Mouse (Mus musculus): ENCODE measurements around the gene Nipal1. TPM values are rescaled to one million over a fixed set of nuclear protein-coding genes. Genes with fewer than 3 reads are reported as not detected.

Nipal1 gene
- polyA plus RNA-seq, 2 experiments, result 2.4 to 16.5 TPM

DNA sequence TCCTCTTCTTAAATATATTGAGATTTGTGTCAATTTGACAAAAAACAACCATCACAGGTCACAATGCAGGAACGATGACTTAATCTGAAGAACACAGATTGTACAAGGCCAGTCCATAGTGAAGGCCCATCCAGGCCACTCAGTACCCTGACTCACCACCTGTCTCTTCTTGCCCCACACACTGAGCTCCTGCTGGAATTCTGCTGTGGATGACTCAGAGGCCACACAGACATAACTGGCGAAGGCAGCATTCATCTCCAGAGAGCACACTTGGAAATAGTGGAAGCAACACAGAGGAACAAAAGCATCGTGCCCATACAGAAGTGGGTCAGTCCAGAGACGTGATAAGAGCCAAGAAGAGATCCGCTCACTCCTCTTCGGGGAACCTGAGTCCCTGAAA lies 17.6 kb upstream of the Nipal1 start:
- no peak for ATAC-seq (ENCODE audit: low FRiP score, low read depth)
- WGBS, result 87% methylated on average over 6 of the region's 6 CpGs
- H3K36me3 ChIP-seq (ENCODE audit: control insufficient read depth, insufficient read depth, low read length), result no peaks in the 10 kb centered on the region
- DNase-seq (ENCODE audit: low spot score), result no peak
- no peak overlapping the region for H3K4me3 ChIP-seq (replicated peaks; ENCODE audit: low read length)
- H3K4me1 ChIP-seq (ENCODE audit: control insufficient read depth, insufficient read depth, low read length), result no peaks in the 10 kb centered on the region
- no peak overlapping the region for H3K4me2 ChIP-seq (replicated peaks; ENCODE audit: low read depth, low read length, severe bottlenecking)
- H3K27ac ChIP-seq (replicated peaks; ENCODE audit: low read depth, low read length), result no peak overlapping the region
- H3K9me3 ChIP-seq (ENCODE audit: control insufficient read depth, low read length), result no peaks in the 10 kb centered on the region
- no peak overlapping the region for H3K9ac ChIP-seq (ENCODE audit: low read depth, low read length, severe bottlenecking)
- no peaks in the 10 kb centered on the region for H3K27me3 ChIP-seq (ENCODE audit: control insufficient read depth, insufficient read depth, low read length)
- no peak for TF ChIP-seq POLR2A (IDR thresholded peaks at IDR 0.05; ENCODE audit: borderline replicate concordance, extremely low read depth, insufficient read depth, insufficient read length)

DNA sequence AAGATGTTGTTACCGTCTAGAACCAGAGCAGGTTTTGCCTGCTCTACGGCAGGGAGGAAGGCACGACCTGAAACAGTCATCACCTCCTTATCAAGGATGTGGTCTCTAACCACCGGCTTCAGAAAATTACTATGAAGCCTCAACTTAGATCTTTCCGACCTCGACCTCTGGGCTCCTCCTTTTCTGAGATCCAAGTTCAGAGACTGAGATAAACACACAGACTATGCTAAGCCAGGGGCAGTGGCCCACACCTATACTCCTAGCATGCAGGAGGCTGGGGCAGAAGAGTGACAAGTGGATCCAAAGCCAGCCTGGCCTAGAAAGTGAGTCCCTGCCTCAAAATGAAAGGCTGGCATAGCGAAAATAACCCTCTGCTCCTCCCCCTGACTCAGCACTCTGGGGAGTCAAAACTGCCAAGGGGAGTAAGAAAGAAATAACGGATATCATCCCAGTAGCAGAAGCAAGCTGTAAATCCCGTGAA lies 12.8 kb upstream of the Nipal1 start:
- Histone ChIP-seq H3K27ac (replicated peaks; ENCODE audit: low read depth, low read length) (no peak overlapping the region), H3K4me1 (ENCODE audit: control insufficient read depth, insufficient read depth, low read length) (no peaks in the 10 kb centered on the region), H3K36me3 (ENCODE audit: control insufficient read depth, insufficient read depth, low read length) (no peaks in the 10 kb centered on the region), H3K9ac (ENCODE audit: low read depth, low read length, severe bottlenecking) (no peak overlapping the region), H3K4me2 (replicated peaks; ENCODE audit: low read depth, low read length, severe bottlenecking) (no peak overlapping the region), H3K9me3 (ENCODE audit: control insufficient read depth, low read length) (no peaks in the 10 kb centered on the region), H3K27me3 (ENCODE audit: control insufficient read depth, insufficient read depth, low read length) (no peaks in the 10 kb centered on the region), H3K4me3 (replicated peaks; ENCODE audit: low read length) (no peak overlapping the region)
- WGBS, result 84% methylated on average over 9 of the region's 9 CpGs
- no peak for ATAC-seq (ENCODE audit: low FRiP score, low read depth)
- DNase-seq (ENCODE audit: low spot score), result no peak
- TF ChIP-seq POLR2A (IDR thresholded peaks at IDR 0.05; ENCODE audit: borderline replicate concordance, extremely low read depth, insufficient read depth, insufficient read length), result no peak

DNA sequence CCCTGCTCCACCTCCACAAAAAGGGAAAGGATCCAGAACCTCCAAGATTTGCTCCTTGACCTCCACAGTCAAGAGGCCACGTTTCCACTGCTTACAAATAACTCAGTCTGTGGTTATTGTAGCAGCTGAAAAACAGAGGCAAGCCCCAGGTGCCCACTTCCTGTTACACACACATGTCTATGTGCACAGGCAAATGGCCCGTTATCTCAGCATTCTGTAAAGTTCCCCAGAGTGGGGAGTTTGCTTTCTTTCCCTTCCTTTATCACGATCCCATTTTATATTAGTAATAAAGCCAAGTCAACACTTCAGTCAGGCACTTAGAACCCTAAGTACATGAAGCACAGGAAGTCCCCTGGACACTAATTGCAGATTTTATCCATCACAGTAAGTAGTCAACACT lies 11.5 kb upstream of the Nipal1 start:
- no peak for TF ChIP-seq POLR2A (IDR thresholded peaks at IDR 0.05; ENCODE audit: borderline replicate concordance, extremely low read depth, insufficient read depth, insufficient read length)
- no peak overlapping the region for H3K9ac ChIP-seq (ENCODE audit: low read depth, low read length, severe bottlenecking)
- H3K9me3 ChIP-seq (ENCODE audit: control insufficient read depth, low read length), result no peaks in the 10 kb centered on the region
- H3K36me3 ChIP-seq (ENCODE audit: control insufficient read depth, insufficient read depth, low read length), result no peaks in the 10 kb centered on the region
- ATAC-seq (ENCODE audit: low FRiP score, low read depth) (no peak), DNase-seq (ENCODE audit: low spot score) (no peak)
- 38% methylated on average over 3 of the region's 3 CpGs for WGBS
- no peak overlapping the region for H3K4me2 ChIP-seq (replicated peaks; ENCODE audit: low read depth, low read length, severe bottlenecking)
- no peak overlapping the region for H3K4me3 ChIP-seq (replicated peaks; ENCODE audit: low read length)
- no peaks in the 10 kb centered on the region for H3K4me1 ChIP-seq (ENCODE audit: control insufficient read depth, insufficient read depth, low read length)
- no peak overlapping the region for H3K27ac ChIP-seq (replicated peaks; ENCODE audit: low read depth, low read length)
- no peaks in the 10 kb centered on the region for H3K27me3 ChIP-seq (ENCODE audit: control insufficient read depth, insufficient read depth, low read length)

DNA sequence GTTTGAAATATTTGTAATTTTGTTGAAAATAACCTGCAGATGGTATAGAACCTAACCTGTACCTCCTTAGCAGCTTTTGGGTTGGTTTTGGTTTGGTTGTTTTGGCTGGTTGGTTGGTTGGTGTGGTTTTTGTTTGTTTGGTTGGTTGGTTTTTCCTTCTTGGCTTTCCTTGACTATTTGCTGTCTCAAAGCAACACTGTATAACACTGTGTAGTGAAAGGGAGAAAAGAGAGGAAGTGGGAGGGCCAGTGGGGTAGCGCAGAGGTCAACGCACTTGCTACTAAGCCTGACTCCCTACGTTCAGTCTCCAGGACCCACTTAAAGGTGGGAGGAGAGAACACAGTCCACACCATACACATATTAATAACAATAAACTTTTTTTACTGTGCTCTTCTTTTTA lies 11.0 kb upstream of the Nipal1 start:
- WGBS, result 86% methylated on average over 3 of the region's 3 CpGs
- no peak for DNase-seq (ENCODE audit: low spot score)

DNA sequence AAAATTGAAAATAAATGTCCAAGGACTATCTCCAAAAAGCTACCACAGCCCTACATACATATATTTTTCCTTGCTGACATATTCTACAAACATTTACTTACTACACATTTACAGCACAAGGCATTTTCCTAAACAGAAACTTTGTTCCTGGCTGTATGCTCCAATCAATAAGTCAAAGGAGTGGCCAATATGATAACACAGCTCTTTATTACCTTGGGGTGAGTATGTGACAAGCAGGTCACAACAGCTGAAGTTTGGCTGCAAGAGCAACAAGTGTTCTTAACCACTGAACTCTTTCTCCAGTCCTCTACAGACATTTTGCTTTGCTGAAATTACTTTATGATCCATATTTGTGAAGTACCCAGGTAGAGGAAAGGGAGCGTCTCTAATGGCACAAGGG lies 7.5 kb upstream of the Nipal1 start:
- Histone ChIP-seq H3K36me3 (ENCODE audit: control insufficient read depth, insufficient read depth, low read length) (no peaks in the 10 kb centered on the region), H3K4me1 (ENCODE audit: control insufficient read depth, insufficient read depth, low read length) (no peaks in the 10 kb centered on the region), H3K27me3 (ENCODE audit: control insufficient read depth, insufficient read depth, low read length) (no peaks in the 10 kb centered on the region), H3K4me3 (replicated peaks; ENCODE audit: low read length) (no peak overlapping the region), H3K9ac (ENCODE audit: low read depth, low read length, severe bottlenecking) (no peak overlapping the region), H3K4me2 (replicated peaks; ENCODE audit: low read depth, low read length, severe bottlenecking) (no peak overlapping the region), H3K9me3 (ENCODE audit: control insufficient read depth, low read length) (no peaks in the 10 kb centered on the region), H3K27ac (replicated peaks; ENCODE audit: low read depth, low read length) (no peak overlapping the region)
- ATAC-seq (ENCODE audit: low FRiP score, low read depth), result no peak
- 95% methylated on average over 1 of the region's 1 CpGs for WGBS
- no peak for TF ChIP-seq POLR2A (IDR thresholded peaks at IDR 0.05; ENCODE audit: borderline replicate concordance, extremely low read depth, insufficient read depth, insufficient read length)
- DNase-seq (ENCODE audit: low spot score), result no peak

More for the DNA sequence above, 11.0 kb upstream of the Nipal1 start:
- no peak for ATAC-seq (ENCODE audit: low FRiP score, low read depth)
- Histone ChIP-seq H3K9ac (ENCODE audit: low read depth, low read length, severe bottlenecking) (no peak overlapping the region), H3K27ac (replicated peaks; ENCODE audit: low read depth, low read length) (no peak overlapping the region), H3K36me3 (ENCODE audit: control insufficient read depth, insufficient read depth, low read length) (no peaks in the 10 kb centered on the region), H3K4me1 (ENCODE audit: control insufficient read depth, insufficient read depth, low read length) (no peaks in the 10 kb centered on the region), H3K4me2 (replicated peaks; ENCODE audit: low read depth, low read length, severe bottlenecking) (no peak overlapping the region), H3K9me3 (ENCODE audit: control insufficient read depth, low read length) (no peaks in the 10 kb centered on the region), H3K27me3 (ENCODE audit: control insufficient read depth, insufficient read depth, low read length) (no peaks in the 10 kb centered on the region), H3K4me3 (replicated peaks; ENCODE audit: low read length) (no peak overlapping the region)
- TF ChIP-seq POLR2A (IDR thresholded peaks at IDR 0.05; ENCODE audit: borderline replicate concordance, extremely low read depth, insufficient read depth, insufficient read length), result no peak

DNA sequence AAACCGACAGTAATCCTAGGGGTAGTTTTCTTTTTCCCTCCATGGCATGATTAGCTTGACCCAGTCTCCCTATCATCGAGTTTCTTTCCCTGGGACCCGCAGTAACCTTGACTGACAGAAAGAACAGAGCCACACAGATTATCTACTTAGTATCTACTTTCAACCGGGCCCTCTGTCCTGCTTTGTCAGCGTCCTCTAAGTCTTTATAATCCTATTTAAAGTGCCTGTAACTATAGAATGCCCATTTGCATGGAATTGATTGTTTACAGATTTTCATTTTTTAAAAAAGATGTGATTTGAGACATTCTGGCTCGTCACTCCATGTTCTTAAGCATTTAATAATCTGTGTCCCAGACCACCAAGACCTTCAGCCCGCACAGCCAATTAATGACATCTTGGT lies 3.9 kb upstream of the Nipal1 start:
- no peaks in the 10 kb centered on the region for H3K9me3 ChIP-seq (ENCODE audit: control insufficient read depth, low read length)
- 0 out of 2 replicates have a peak, but pooled peaks cover 5% of the 10 kb centered on the region for H3K4me1 ChIP-seq (ENCODE audit: control insufficient read depth, insufficient read depth, low read length)
- no peak overlapping the region for H3K4me2 ChIP-seq (replicated peaks; ENCODE audit: low read depth, low read length, severe bottlenecking)
- DNase-seq (ENCODE audit: low spot score), result no peak
- 48% methylated on average over 7 of the region's 7 CpGs for WGBS
- no peak overlapping the region for H3K9ac ChIP-seq (ENCODE audit: low read depth, low read length, severe bottlenecking)
- TF ChIP-seq POLR2A (IDR thresholded peaks at IDR 0.05; ENCODE audit: borderline replicate concordance, extremely low read depth, insufficient read depth, insufficient read length), result no peak
- no peak overlapping the region for H3K4me3 ChIP-seq (replicated peaks; ENCODE audit: low read length)
- H3K27ac ChIP-seq (replicated peaks; ENCODE audit: low read depth, low read length), result no peak overlapping the region
- H3K27me3 ChIP-seq (ENCODE audit: control insufficient read depth, insufficient read depth, low read length), result no peaks in the 10 kb centered on the region
- no peak for ATAC-seq (ENCODE audit: low FRiP score, low read depth)
- no peaks in the 10 kb centered on the region for H3K36me3 ChIP-seq (ENCODE audit: control insufficient read depth, insufficient read depth, low read length)
